Mouse (Mus musculus) ES-Bruce4 (cell line): ENCODE data around the gene Gjb4. TPM values are rescaled to one million over a fixed set of nuclear protein-coding genes. Genes with fewer than 3 reads are reported as not detected.

ENCODE experiments used
- H3K27ac ChIP-seq: 2 replicates; pipeline ENCODE4 v1.5.1; 2012; ENCODE audit warnings: low read length, inconsistent platforms; ENCODE audit not compliant: insufficient read depth
- H3K27me3 ChIP-seq: 2 replicates; pipeline ENCODE4 v1.6.1; 2012; ENCODE audit warnings: mild to moderate bottlenecking, low read length, inconsistent platforms; ENCODE audit not compliant: control insufficient read depth, poor library complexity, insufficient read depth, severe bottlenecking
- H3K36me3 ChIP-seq: 2 replicates; pipeline ENCODE4 v1.6.1; 2012; ENCODE audit warnings: inconsistent platforms, mild to moderate bottlenecking, low read length, moderate library complexity; ENCODE audit not compliant: control insufficient read depth, poor library complexity, insufficient read depth, severe bottlenecking
- H3K4me1 ChIP-seq: one replicate; pipeline ENCODE4 v1.8.1; 2011; ENCODE audit warnings: low read length; ENCODE audit not compliant: control insufficient read depth, insufficient read depth
- H3K4me3 ChIP-seq: 2 replicates; pipeline ENCODE4 v1.5.1; 2011; ENCODE audit warnings: low read depth, mild to moderate bottlenecking, low read length
- H3K9ac ChIP-seq: 2 replicates; pipeline ENCODE4 v1.6.1; 2012; ENCODE audit warnings: low read depth, mild to moderate bottlenecking, inconsistent platforms; ENCODE audit not compliant: poor library complexity, severe bottlenecking
- H3K9me3 ChIP-seq: replicated peaks from 2 replicates; pipeline ENCODE4 v1.6.1; 2012; ENCODE audit warnings: mild to moderate bottlenecking, low read length, inconsistent platforms; ENCODE audit not compliant: control insufficient read depth, poor library complexity, insufficient read depth, severe bottlenecking
- CTCF ChIP-seq: IDR thresholded peaks from one replicate; pipeline ENCODE4 v1.8.1; 2011; ENCODE audit warnings: low read depth, low read length
- EP300 ChIP-seq: IDR thresholded peaks from 2 replicates; pipeline ENCODE4 v1.6.1; 2011; ENCODE audit warnings: low read depth, low read length; ENCODE audit not compliant: insufficient read depth
- POLR2A ChIP-seq: IDR thresholded peaks from one replicate; pipeline ENCODE4 v1.8.1; 2011; ENCODE audit warnings: low read length; ENCODE audit not compliant: insufficient read depth
- polyA plus RNA-seq: library from polyadenylated mRNA; stranded (reverse); fragments of >200 nt; gene quantifications from 2 replicates; pipeline ENCODE4 v1.2.4, GENCODE M21; 2011; ENCODE audit warnings: low read depth; ENCODE audit not compliant: missing spikeins, insufficient read depth, insufficient read length

Gjb4 gene
- polyA plus RNA-seq, 1 experiment = 2.1 TPM

GRCm38 (mm10) chr4:127377344-127377743, 23.5 kb upstream of the Gjb4 start:
- no peak overlapping the region for H3K27ac ChIP-seq
- H3K9me3 ChIP-seq = no peaks in the 10 kb centered on the region
- no peaks in the 10 kb centered on the region for H3K27me3 ChIP-seq
- TF ChIP-seq CTCF (peak; percentile 87), EP300 (no peak), POLR2A (no peak)
- H3K9ac ChIP-seq = no peak overlapping the region
- no peaks in the 10 kb centered on the region for H3K36me3 ChIP-seq
- no peak overlapping the region for H3K4me3 ChIP-seq
- peaks cover 2% of the 10 kb centered on the region for H3K4me1 ChIP-seq

GRCm38 (mm10) chr4:127375541-127376177, 21.8 kb upstream of the Gjb4 start:
- H3K4me1 ChIP-seq = peaks cover 2% of the 10 kb centered on the region
- TF ChIP-seq EP300 (no peak), CTCF (no peak), POLR2A (no peak)
- no peaks in the 10 kb centered on the region for H3K36me3 ChIP-seq
- no peak overlapping the region for H3K27ac ChIP-seq
- H3K9me3 ChIP-seq = no peaks in the 10 kb centered on the region
- H3K27me3 ChIP-seq = no peaks in the 10 kb centered on the region
- no peak overlapping the region for H3K4me3 ChIP-seq
- no peak overlapping the region for H3K9ac ChIP-seq

GRCm38 (mm10) chr4:127374645-127375044, 20.8 kb upstream of the Gjb4 start:
- Histone ChIP-seq H3K4me3 (no peak overlapping the region), H3K4me1 (peaks cover 2% of the 10 kb centered on the region), H3K27me3 (no peaks in the 10 kb centered on the region), H3K9ac (no peak overlapping the region), H3K27ac (no peak overlapping the region), H3K36me3 (no peaks in the 10 kb centered on the region), H3K9me3 (no peaks in the 10 kb centered on the region)
- peak; percentile 58 for TF ChIP-seq CTCF
- TF ChIP-seq EP300 = no peak

- no peaks in the 10 kb centered on the region for H3K27me3 ChIP-seq
- H3K9me3 ChIP-seq = no peaks in the 10 kb centered on the region
- H3K36me3 ChIP-seq = no peaks in the 10 kb centered on the region
- peaks cover 2% of the 10 kb centered on the region for H3K4me1 ChIP-seq
- TF ChIP-seq EP300 (no peak), POLR2A (no peak), CTCF (no peak)
- H3K4me3 ChIP-seq = no peak overlapping the region
- H3K9ac ChIP-seq = no peak overlapping the region
- no peak overlapping the region for H3K27ac ChIP-seq
Observed at GRCm38 (mm10) chr4:127373491-127373890, 19.6 kb upstream of the Gjb4 start.

GRCm38 (mm10) chr4:127371546-127371945, 17.7 kb upstream of the Gjb4 start:
- no peak overlapping the region for H3K9ac ChIP-seq
- no peak overlapping the region for H3K27ac ChIP-seq
- no peaks in the 10 kb centered on the region for H3K36me3 ChIP-seq
- H3K27me3 ChIP-seq = no peaks in the 10 kb centered on the region
- H3K4me1 ChIP-seq = peaks cover 4% of the 10 kb centered on the region
- TF ChIP-seq EP300 = no peak
- TF ChIP-seq POLR2A = no peak
- TF ChIP-seq CTCF = no peak
- H3K9me3 ChIP-seq = no peaks in the 10 kb centered on the region
- H3K4me3 ChIP-seq = no peak overlapping the region

- TF ChIP-seq POLR2A = no peak
- no peak for TF ChIP-seq EP300
- peak; percentile 68 for TF ChIP-seq CTCF
- H3K4me3 ChIP-seq = no peak overlapping the region
- H3K27ac ChIP-seq = no peak overlapping the region
Observed at GRCm38 (mm10) chr4:127370447-127370846, 16.6 kb upstream of the Gjb4 start.

More at GRCm38 (mm10) chr4:127370447-127370846, 16.6 kb upstream of the Gjb4 start:
- no peaks in the 10 kb centered on the region for H3K36me3 ChIP-seq
- no peak overlapping the region for H3K9ac ChIP-seq
- H3K4me1 ChIP-seq = peaks cover 4% of the 10 kb centered on the region
- no peaks in the 10 kb centered on the region for H3K27me3 ChIP-seq
- H3K9me3 ChIP-seq = no peaks in the 10 kb centered on the region
